Mouse (Mus musculus): ENCODE results near the gene Fbxo34. TPM values are rescaled to one million over a fixed set of nuclear protein-coding genes. Genes with fewer than 3 reads are reported as not detected.

Fbxo34 gene
- total and polyA plus RNA-seq, 3 experiments: 14.8 to 29.5 TPM; not detected in 1

GRCm38 (mm10) chr14:47520751-47521449 lies 70.7 kb downstream of the Fbxo34 start:
- no peak for DNase-seq (ENCODE audit: low read depth, low spot score)
- H3K9ac ChIP-seq (ENCODE audit: control insufficient read depth, low read depth, low read length, poor library complexity, severe bottlenecking): no peak overlapping the region
- no peaks in the 10 kb centered on the region for H3K9me3 ChIP-seq (replicated peaks; ENCODE audit: insufficient read depth, low read length)
- no peaks in the 10 kb centered on the region for H3K27me3 ChIP-seq (ENCODE audit: control insufficient read depth in 1 of 2, insufficient read depth in 2 of 2, low read length in 2 of 2)
- H3K27ac ChIP-seq (ENCODE audit: control insufficient read depth, low read depth, low read length): no peak overlapping the region
- peaks cover 0 to 46% of the 10 kb centered on the region in 2 experiments; a peak in 2 of 4 replicates for H3K36me3 ChIP-seq (ENCODE audit: control insufficient read depth in 1 of 2, insufficient read depth in 2 of 2, low read length in 2 of 2)
- H3K79me2 ChIP-seq (ENCODE audit: control insufficient read depth, insufficient read depth, low read length, poor library complexity): peaks cover 5% of the 10 kb centered on the region; the same call in 1 of the 2 replicates
- TF ChIP-seq ZC3H11A (IDR thresholded peaks at IDR 0.05; ENCODE audit: low read depth, low read length): no peak
- TF ChIP-seq ZNF384 (IDR thresholded peaks at IDR 0.05; ENCODE audit: low read depth, low read length): no peak
- no peak for TF ChIP-seq TBP (IDR thresholded peaks at IDR 0.05; ENCODE audit: low read depth, low read length)
- TF ChIP-seq E2F4 (IDR thresholded peaks at IDR 0.05; ENCODE audit: borderline replicate concordance, low read depth, low read length): no peak
- TF ChIP-seq USF2 (IDR thresholded peaks at IDR 0.05; ENCODE audit: borderline replicate concordance in 1 of 2, insufficient read depth in 1 of 2, low read depth in 1 of 2, low read length in 2 of 2): no peak
- no peak for TF ChIP-seq MXI1 (IDR thresholded peaks at IDR 0.05; ENCODE audit: low read depth, low read length)
- no peak for TF ChIP-seq ETS1 (IDR thresholded peaks at IDR 0.05; ENCODE audit: low read depth, low read length)
- no peak for TF ChIP-seq EP300 (IDR thresholded peaks at IDR 0.05; ENCODE audit: low read depth in 1 of 2, low read length in 2 of 2)
- TF ChIP-seq CTCF (IDR thresholded peaks at IDR 0.05 in 2 of 3, conservative IDR thresholded peaks at IDR 0.05 in 1 of 3; ENCODE audit: control insufficient read depth in 1 of 3, insufficient read depth in 1 of 3, low read depth in 2 of 3, low read length in 3 of 3, poor library complexity in 1 of 3, severe bottlenecking in 1 of 3): no peak
- no peak for TF ChIP-seq ELF1 (IDR thresholded peaks at IDR 0.05; ENCODE audit: low read depth, low read length)
- TF ChIP-seq NELFE (IDR thresholded peaks at IDR 0.05; ENCODE audit: low read depth, low read length): no peak
- no peak for TF ChIP-seq MYB (IDR thresholded peaks at IDR 0.05; ENCODE audit: low read depth, low read length)
- TF ChIP-seq TAL1 (IDR thresholded peaks at IDR 0.05; ENCODE audit: low read length): no peak
- TF ChIP-seq ZMIZ1 (IDR thresholded peaks at IDR 0.05; ENCODE audit: low read depth, low read length): no peak
- TF ChIP-seq RAD21 (IDR thresholded peaks at IDR 0.05; ENCODE audit: low read depth, low read length): no peak
- H3K4me1 ChIP-seq (ENCODE audit: control insufficient read depth in 1 of 2, insufficient read depth in 2 of 2, low read length in 2 of 2): peaks cover 10 to 32% of the 10 kb centered on the region in 2 experiments
- H3K4me3 ChIP-seq (ENCODE audit: control insufficient read depth in 1 of 2, insufficient read depth in 1 of 2, low read depth in 2 of 2, low read length in 2 of 2): no peak overlapping the region

- Histone ChIP-seq H3K9ac (ENCODE audit: control insufficient read depth, low read depth, low read length, poor library complexity, severe bottlenecking) (no peak overlapping the region), H3K27ac (ENCODE audit: control insufficient read depth, low read depth, low read length) (peak overlapping the region; percentile 91), H3K4me3 (ENCODE audit: control insufficient read depth in 1 of 2, insufficient read depth in 1 of 2, low read depth in 2 of 2, low read length in 2 of 2) (no peak overlapping the region)
Measured at GRCm38 (mm10) chr14:47521609-47522008, 71.4 kb downstream of the Fbxo34 start.

More at GRCm38 (mm10) chr14:47521609-47522008, 71.4 kb downstream of the Fbxo34 start:
- no peak for DNase-seq (ENCODE audit: low read depth, low spot score)
- Histone ChIP-seq H3K4me1 (ENCODE audit: control insufficient read depth in 1 of 2, insufficient read depth in 2 of 2, low read length in 2 of 2) (peaks cover 10 to 32% of the 10 kb centered on the region in 2 experiments), H3K9me3 (replicated peaks; ENCODE audit: insufficient read depth, low read length) (no peaks in the 10 kb centered on the region), H3K79me2 (ENCODE audit: control insufficient read depth, insufficient read depth, low read length, poor library complexity) (peaks cover 5% of the 10 kb centered on the region; the same call in 1 of the 2 replicates), H3K27me3 (ENCODE audit: control insufficient read depth in 1 of 2, insufficient read depth in 2 of 2, low read length in 2 of 2) (no peaks in the 10 kb centered on the region), H3K36me3 (ENCODE audit: control insufficient read depth in 1 of 2, insufficient read depth in 2 of 2, low read length in 2 of 2) (peaks cover 1 to 47% of the 10 kb centered on the region in 2 experiments; a peak in 3 of 4 replicates)
- TF ChIP-seq ELF1 (IDR thresholded peaks at IDR 0.05; ENCODE audit: low read depth, low read length): no peak
- no peak for TF ChIP-seq MXI1 (IDR thresholded peaks at IDR 0.05; ENCODE audit: low read depth, low read length)
- TF ChIP-seq RCOR1 (IDR thresholded peaks at IDR 0.05; ENCODE audit: low read depth, low read length): no peak
- TF ChIP-seq KAT2A (conservative IDR thresholded peaks at IDR 0.05; ENCODE audit: low read depth, low read length): no peak
- TF ChIP-seq JUND (IDR thresholded peaks at IDR 0.05; ENCODE audit: low read depth, low read length): no peak
- TF ChIP-seq ZNF384 (IDR thresholded peaks at IDR 0.05; ENCODE audit: low read depth, low read length): no peak
- no peak for TF ChIP-seq TBP (IDR thresholded peaks at IDR 0.05; ENCODE audit: low read depth, low read length)
- no peak for TF ChIP-seq MYB (IDR thresholded peaks at IDR 0.05; ENCODE audit: low read depth, low read length)
- no peak for TF ChIP-seq POLR2AphosphoS5 (IDR thresholded peaks at IDR 0.05; ENCODE audit: borderline replicate concordance, low read depth, low read length)
- TF ChIP-seq NRF1 (IDR thresholded peaks at IDR 0.05; ENCODE audit: insufficient read depth, low read depth, low read length, poor library complexity, severe bottlenecking): no peak
- no peak for TF ChIP-seq UBTF (IDR thresholded peaks at IDR 0.05; ENCODE audit: borderline replicate concordance, insufficient read depth, low read depth, low read length)

All from MEL (cell line).